Mouse (Mus musculus) liver (tissue): ENCODE data around the gene Pitx1.

Experiments used
- DNase-seq: peaks from one replicate; pipeline ENCODE4 v3.0.0-alpha.2; 2020; ENCODE audit warnings: mixed read lengths

Pitx1 gene

DNA sequence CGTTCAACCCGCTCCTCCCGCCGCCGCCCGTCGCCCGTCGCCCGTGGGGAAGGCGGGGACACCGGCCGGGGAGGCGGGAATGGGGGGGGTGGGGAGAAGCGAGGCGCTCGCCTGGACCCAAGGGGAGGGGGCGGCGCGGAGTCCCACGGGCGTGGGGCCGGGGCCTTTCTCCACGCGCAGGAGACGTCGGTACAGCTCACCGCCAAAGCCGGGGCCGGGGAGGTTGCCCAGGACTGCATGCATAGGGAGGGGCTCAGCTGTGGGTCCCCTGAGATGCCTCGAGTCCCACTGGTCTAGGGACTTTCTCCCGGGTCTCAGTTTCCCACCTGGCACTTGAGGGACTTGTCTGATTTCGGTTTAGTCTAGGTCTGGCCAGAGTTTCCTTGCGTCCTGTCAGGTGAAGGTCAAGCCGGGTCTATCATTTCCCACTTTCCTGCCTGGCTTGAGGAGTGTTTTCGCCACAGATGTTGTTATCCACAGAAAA lies at the start of gene Pitx1:
Pitx1 (minus strand) TSS at position 51 of the 484 bp plus-strand sequence.
- no peak for DNase-seq

DNA sequence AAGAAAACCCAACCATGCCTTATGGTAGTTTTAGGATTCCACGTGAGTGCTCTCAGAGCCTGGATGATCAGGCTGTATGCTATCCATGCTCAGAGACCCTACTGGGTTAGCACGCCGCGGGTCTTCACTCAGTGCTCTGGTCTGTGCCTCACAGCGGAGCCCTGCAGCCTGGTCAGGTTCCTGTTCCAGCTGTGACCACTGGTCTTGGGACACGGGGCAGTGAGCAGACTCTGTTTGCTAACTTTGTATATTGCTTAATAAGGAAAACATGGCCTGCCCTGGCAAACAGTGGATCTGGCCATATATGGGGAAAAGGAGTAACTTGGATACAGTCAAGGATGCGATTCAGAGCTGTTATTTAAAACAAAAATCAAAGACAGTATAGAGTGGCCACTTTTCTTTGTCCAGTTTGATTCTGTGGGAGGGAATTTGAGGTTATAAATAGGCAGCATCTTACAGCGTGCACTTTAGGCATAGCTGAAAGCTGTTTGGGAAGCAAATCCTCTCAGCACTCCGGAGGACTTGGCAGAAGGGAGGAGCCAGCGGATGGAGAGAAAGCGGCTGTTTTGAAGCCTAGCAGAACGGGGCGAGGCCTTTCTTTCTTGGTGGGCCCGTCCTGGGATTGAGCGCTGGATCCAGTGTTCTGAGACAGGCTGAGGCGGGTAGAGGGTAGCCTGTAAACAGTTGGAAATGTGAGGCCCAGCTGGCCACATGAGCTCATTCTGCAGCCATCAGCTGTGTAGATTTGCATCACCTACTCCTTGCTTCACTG lies 45.6 kb upstream of the Pitx1 start:
- peak; percentile 26 for DNase-seq

DNA sequence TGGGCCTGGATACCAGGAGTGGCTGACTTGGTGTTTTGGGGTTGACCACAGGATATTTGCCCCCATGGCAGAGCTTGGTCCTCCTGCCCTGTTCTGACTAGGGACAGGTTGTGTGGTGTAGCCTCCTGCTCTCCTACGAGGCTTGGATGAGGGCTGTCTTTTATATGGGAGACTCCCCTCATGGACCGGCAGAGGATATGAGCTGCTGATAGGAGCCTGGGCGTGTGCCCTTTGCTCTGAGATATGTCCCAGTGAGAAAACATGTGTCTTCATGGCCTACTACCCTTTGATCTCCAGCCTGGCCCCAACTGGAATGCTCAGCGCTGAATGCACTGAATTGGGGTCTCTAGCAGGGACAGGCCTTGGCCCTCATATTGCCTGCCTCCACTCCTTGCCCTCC lies 42.4 kb upstream of the Pitx1 start:
- no peak for DNase-seq

DNA sequence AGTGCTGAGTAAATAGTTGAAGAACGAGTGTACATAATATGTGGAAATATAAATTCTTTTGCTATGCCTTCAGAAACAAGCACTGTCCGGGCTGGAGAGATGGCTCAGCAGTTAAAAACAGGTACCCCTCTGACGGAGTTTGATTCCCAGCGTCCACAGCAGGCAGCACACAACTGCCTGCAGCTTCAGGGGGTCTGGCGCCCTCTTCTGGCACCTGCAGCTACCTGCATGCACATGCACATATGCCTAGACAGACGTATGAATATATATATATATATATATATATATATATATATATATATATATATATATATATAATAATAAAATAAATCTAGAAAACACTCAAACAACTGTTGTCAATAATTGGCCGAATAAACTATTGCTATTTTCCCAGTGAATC lies 35.4 kb upstream of the Pitx1 start:
- DNase-seq = no peak

DNA sequence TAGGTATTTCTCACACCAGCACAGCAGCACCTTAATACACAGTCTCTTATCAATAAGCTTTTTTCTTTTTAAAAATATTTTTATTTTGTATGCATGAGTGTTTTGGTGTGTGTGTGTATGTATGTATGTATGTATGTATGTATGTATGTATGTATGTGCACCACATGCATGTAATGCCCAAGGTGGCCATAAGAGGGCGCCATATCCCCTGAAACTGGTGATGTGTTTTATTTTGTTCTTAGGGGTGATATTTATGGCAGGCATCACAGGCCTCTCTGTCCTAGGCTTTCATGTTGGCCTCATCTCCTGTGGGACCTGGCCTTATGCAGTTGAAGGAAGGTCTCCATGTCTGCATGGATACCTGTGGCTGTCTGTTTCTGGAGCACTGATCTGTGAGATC lies 34.0 kb upstream of the Pitx1 start:
- no peak for DNase-seq

DNA sequence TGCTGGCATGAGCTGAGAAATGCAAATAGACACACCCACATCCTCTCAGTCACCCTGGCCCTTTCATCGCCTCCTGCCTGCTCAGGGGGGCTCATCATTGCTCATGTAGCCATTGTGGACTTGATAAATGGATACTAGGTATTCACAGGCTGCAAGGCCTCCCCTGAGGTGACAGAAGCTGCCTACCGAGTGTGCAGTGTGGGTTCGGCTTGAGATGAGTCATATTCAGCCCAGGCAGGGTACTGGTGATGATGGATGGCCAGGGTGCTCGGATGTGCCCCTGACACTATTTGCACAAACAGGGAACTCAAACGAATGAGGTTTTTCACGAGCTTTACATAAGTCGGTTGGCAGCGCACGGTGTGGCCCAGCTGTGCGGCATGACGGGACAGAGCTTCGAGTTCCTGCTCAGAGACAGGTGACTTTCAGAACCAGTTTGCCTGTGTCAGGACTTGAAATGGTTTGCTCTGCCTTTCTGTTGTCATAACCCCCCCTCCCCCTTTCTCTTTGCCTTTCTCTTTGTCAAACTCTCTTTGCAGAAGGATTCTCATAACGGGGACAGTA lies 31.6 kb upstream of the Pitx1 start:
- DNase-seq = no peak

DNA sequence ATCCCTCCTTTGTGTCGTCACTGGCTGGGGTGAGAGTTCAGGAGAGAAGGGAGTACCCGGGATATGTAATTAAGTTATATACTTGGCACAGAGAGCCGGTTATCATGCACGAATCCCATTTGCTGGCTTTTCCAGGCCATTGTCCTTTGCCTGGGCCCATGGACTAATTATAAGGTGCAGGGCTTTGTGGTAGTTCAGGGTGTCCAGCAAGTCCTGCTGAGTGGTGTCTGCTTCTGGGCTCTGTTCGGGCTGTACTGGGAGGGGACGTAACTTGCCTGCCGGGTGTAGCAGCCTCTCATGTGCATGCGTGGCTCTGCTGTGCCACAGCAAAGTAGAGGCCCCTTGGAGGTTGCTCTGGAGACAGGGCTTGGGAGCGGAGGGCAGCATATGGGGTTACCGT lies 24.5 kb upstream of the Pitx1 start:
- DNase-seq = no peak

DNA sequence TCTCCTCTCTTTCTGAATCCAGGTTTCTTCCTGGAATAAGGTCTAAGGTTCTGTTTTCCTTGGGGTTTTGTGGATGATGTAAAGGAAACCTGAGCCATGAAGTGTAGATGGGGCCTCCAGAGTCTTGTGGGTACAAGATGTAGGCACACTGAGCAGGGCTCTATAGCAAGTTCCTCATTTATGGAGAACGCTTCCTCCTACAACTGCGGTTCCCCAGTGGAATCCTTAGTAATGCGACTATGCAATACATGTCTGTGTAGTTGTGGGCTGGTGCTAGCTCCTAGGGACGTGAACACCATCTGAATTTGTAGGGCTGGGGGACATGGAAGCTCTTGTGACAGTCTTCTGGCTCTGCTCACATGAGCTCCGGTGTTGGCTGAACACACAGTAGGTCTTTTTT lies 22.5 kb upstream of the Pitx1 start:
- DNase-seq = no peak

DNA sequence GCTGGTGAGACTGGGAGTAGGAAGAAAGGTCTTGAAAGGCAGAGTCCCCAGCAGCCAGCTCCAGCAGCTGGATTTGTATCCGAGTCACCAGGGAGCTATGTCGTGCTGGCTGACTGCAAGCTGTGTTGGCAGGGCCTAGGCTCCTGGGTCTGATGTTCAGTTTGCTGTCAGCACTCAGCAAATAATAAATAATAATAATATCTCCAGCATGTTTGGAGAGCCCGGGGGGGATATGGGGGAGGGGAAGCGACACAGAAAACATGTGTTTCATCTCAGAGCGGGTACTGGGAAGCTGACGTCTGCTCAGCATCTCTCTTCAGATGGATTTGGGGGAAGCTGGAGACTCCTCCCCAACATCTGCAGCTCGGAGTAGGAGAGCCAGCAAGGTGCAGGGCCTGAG lies 19.8 kb upstream of the Pitx1 start:
- no peak for DNase-seq

DNA sequence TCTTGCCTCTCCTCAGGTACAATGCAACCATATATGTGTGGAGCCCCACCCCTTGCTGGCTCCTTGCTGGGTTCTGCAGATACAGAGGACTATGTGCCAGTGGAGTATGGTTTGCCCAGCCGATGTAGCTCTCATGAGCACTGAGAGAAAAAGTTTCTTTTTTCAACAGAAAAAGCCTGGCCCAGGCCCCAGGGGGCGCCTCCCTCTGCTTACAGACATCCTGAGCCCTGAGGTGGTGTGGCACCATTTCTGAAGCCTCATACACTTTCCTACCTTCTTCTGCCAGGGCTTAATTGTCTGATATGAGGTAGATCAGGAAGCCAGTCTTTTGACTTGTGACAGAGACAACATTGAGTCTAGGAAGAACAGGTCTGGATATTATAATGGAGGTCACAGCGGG lies 16.2 kb upstream of the Pitx1 start:
- no peak for DNase-seq

DNA sequence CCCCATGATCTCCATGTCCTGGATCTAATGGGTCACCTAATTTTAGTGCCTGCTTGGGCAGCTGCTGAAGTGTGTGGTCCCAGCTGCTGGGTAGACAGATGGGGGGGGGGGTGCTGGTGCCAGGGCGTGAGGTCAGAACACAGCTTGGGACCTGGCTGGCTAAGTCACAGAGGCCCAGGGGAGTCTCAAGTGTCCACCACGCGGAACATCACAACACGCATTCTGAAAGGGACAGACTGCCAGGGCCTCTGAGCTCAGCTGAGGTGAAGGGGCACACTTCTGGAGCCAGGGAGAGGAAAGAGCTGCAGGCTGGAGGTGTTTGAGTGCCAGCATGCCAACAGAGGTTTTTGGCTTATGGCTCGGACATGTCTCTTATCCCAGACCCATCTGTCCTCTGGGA lies 14.7 kb upstream of the Pitx1 start:
- no peak for DNase-seq

DNA sequence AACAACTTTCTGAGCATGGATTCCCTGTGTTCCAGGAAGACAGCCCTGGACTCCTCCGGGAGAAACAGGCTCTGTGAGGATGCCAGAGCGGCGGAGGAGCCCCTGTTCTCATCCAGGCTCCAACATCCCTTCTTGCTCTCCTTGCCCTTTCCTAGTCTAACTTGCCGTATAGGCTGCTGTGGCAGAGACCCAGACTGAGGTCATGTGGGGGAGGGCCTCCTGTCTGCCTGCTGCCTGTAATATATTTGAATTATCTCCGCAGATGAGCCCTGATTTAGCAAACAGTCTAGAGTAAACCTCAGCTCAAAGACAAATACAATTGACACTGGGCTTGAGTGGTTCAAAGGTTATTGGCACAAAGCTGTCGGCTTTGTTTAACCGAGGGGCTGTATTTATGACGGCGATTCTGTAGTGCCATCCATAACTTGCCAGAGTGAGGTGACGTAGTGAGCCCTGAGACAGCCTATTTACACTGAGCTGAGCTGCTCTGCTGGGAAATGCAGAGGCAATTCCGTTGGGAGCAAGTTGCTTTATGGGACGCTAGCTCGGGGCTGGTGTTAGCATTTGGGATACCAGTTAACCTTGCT lies 12.7 kb upstream of the Pitx1 start:
- no peak for DNase-seq

DNA sequence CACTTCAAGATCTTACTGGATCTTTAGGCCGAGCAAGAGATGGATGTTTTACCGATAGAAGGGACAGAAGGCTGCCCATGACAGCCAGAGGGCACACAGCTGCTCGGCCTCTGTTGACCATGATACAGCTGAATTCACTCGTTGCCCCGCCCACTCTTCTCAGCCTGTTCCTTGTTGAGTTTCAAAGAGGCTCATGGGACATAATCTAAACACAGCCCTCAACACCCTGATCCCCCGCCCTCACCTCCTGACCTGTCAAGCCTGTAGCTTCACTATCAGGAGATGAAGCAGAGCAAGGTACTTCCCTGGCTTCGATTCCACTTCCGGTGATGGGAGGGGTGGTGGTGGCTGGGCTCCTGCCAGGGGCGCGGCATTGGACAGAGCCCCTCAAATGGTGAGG lies 11.8 kb upstream of the Pitx1 start:
- no peak for DNase-seq

DNA sequence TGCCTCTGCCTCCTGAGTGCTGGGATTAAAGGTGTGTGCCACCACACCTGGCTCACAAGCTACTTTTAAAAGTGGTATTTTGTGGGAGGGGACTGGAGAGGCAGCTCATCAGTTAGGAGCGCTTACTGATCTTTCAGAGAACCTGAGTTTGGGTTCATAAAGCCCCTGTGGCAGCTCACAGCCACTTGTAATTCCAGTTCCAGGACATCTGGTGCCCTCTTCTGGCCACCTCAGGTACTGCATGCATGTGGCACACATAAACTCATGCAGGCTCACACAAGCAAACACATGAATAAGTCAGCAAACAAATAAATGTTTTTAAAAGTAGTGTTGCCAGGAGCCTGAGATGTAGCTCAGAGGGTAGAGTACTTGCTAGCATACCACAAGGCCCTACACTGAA lies 7.7 kb upstream of the Pitx1 start:
- DNase-seq = no peak

DNA sequence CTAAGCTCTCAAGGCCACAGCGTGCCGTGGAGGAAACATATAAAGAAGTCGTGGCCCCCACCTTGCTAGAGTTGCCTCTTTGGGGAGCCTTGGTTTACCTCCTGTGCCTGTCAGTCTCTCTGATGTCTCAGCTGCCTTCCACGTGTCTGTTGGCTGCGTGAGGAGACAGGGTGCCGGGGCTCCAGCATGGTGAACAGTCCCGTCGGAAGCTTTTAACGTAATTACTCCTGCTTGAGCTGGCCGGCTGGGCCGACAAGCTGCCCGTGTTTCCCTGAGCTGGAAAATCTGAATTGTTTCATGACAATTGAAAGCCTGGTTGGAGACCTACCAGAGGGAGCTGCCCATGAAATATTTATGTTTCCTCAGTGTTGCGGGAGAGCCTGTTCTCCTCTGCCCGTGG lies 4.2 kb upstream of the Pitx1 start:
- DNase-seq = no peak

DNA sequence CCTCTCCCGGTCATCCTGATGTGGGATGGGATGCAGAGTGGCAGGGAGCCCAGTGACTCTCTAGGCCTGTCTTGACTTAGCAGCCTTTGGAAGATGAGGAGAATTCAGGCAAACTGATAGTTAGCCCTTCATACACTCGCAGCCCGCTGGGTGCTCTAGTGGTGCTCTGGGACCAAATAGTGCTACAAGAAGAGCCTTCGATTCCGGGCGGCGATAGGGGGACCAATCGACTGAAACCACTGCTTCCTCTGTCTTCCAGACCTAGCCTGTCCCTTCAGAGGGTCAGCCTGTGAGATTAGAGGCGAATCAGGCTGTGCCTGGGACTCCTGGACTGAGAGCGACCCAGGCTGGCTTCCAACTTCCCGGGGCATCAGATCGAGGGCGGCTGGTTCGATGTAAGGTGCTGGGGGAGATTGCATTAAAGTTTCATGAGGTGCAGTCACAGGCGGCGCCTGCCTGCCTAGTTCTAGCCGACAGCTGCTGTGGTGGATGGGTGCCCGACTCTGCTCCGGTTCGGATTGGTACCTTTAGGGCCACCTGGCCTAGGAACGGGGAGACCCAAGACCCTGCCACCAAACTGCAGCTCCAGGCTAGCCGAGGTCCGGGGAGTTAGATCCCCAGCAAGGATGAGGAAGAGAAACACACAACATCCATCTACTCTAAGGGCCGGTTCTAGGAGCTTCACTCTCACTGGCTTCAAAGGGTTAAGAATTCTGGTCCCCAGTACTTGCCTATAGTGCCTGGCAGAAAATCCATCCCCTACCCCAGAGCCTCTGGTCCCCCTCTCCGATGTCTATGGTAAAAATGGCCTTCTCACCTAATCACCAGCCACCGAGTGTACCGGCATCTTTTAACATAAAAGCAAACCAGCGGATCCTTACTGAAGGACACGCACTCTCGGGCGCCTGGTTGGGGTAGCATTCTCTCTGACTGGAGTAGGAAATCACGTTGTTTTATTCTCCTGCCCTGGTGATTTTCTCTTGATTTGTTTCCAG lies 1.1 kb upstream of the Pitx1 start:
- DNase-seq = no peak

DNA sequence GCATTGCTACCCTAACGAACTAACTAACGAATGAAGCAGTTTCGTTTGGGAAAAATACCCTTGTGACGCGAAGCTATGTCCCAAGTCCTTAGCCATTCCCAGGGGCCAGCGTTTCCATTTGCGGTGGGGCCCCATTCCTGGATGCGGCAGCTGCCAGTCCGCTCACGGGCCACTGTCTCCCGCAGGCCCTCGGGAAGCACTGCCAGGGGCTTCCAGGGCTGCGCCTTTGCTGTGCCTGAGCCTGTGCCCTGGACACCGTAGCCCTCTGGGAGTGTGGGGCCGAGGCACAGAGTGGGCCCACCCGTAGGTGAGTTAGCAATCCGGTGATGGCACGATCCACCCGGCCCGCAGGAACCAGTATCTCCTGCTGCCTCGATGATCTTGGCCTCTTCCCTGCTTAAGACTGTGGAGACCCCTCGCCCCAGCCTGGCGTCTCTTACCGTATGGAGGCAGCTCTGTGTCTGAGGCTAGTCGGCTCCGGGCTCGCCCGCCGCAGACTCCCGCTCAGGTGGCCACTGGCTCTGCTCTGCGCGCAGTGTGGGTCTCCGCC lies 369 bp downstream of the Pitx1 start:
- DNase-seq = no peak

DNA sequence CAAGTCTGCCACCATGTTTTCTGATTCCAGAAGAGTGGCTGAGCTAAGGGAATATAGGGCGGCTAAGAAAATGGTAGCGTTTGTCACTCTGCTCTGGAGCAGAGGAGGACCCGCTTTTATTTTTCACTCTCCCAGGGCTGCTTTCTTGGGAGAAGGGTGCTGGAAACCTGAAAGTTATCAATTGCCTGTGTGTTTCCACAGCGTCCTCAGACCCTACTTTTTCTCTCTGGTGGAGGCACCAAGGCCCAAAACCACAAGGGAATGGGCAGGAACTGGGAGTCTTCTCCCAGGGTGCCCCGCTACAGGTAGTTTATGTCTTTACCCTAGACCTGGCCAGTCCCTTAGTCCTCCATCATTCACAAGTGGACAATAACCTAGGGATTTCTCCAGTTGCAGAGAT lies 1.3 kb downstream of the Pitx1 start:
- DNase-seq = no peak

DNA sequence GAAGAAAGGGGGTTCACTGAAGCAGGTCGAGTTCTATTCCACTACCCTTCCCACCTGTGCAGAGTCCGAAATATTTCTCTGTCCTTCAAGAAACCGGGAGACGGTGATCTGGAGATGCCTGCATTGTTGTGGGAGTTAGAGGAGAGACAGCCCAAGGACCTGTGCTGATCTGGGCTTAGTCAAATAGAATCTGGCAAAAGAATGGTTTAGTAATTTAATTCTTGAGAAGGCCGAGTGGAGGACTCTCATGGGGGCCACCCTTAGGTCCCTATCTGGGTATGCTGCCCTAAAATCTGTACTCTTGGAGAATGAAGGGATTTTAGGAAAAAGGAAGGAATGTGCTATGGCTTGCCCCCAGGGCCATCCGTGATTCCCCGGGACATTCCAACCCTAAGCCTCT lies 2.1 kb downstream of the Pitx1 start:
- no peak for DNase-seq

DNA sequence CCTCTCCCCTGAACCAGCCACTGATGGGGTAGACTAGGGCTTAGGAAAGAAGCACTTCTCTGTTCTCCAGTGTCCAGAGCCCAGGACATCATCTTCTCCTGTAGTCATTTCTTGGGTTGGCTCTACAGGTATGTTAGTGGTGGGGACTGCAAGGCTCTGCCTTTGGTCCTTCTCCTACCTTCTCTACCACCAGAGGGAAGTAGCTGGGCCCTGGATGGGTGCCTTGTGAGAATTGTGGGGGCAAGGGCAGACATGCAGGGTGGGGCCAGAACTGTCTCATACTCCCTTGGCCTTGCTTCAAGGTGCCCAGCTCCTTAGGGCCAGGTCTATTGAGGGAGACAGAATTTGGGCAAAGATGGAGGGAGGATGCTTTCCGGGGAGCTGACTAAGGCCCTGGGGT lies 3.4 kb downstream of the Pitx1 start:
- no peak for DNase-seq

DNA sequence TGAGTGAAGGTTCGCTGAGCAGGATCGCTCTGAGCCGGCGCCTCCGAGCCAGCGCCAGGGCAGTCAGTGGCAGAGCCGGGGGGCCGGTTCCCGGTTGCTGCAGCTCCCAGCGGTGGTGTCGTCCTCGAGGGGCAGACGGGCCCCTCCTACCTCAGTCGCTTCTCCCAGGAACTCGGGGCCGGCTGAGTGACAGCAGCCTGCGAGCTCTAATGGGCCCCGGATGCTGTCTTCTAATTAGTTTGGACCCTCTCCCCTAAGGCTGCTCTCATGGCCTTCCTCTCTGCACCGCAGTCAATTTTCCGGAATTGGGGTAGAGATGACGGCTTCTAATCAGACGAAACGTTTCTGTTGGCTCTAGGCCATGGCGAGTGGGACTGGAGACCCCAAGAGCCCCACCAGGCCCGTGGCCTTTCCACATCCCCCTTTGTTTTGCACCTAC lies 4.3 kb downstream of the Pitx1 start:
- DNase-seq = no peak

DNA sequence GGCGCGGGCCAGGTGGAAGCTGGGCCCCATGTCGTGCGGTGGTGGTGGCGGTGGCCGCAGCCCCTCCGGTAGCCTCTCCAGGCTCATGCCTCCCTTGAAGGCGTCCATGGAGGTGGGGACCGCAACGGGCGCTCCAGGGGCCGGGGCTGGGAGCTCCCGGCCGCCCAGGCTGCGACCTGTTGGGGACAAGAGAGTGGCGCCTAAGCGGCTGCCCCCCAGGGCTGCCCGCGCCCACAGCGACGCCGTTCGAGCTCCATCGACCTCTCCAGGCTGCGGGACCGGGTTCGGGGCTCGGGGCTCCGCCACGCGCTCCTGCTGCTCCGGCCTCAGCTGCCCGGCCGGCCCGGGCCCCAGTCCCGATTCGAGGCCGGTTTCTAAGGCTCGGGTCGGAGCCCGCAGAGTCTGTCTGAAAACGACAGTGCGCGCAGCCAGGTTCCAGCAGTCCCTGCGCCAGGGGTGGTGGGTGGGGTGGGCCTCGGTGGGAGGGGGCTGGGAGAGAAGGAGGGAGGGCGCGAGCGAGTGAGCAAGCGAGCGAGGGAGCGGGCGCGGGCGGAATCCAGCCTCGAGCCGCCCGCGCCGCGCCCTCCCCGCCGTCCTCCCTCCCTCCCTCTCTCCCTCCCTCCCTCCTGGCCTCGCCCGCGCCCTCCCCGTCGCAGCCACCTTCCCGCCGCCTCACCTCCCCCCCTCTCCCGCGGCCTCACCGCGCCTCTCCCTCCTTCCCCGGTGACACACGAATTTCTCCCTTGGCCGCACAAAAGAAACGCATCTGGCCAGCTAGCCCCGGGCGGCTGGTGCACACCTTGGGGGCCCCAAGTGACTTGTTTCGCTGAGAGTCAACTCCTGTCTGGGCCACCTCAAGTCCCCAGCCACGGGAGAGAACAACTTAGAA lies 4.9 kb downstream of the Pitx1 start:
- DNase-seq = peak; percentile 41
